Mouse (Mus musculus) left cerebral cortex, adult 2 months (tissue): ENCODE results near the gene B230104I21Rik. TPM values are rescaled to one million over a fixed set of nuclear protein-coding genes. Genes with fewer than 3 reads are reported as not detected.

Source experiments
- DNase-seq, 2 experiments: peaks; one replicate each; pipeline ENCODE4 v3.0.0; 2021 to 2022; ENCODE audit warnings: low spot score in 2 of 2, mixed read lengths in 1 of 2; ENCODE audit errors: extremely low spot score in 1 of 2
- H3K27ac ChIP-seq: fragments of 200-600 bp; 2 replicates; pipeline ENCODE4 v1.8.1; 2022
- H3K4me3 ChIP-seq: fragments of 200-600 bp; 2 replicates; pipeline ENCODE4 v1.8.1; 2022
- CTCF ChIP-seq: fragments of 200-600 bp; IDR thresholded peaks from 2 replicates; pipeline ENCODE4 v1.8.1; 2022; ENCODE audit warnings: antibody characterized with exemption, mild to moderate bottlenecking, moderate library complexity
- intact Hi-C: fragments of 180-260 bp; cut with DNase I; formaldehyde crosslinking; loops from one replicate; pipeline ENCODE4 v1.15.1; 2025
- total RNA-seq, 2 experiments: library from RNA; stranded (reverse); gene quantifications; 2 replicates each; pipeline ENCODE4 v1.2.3; 2021

The B230104I21Rik gene
- total RNA-seq, 2 experiments from 2014 or later = not detected

DNA sequence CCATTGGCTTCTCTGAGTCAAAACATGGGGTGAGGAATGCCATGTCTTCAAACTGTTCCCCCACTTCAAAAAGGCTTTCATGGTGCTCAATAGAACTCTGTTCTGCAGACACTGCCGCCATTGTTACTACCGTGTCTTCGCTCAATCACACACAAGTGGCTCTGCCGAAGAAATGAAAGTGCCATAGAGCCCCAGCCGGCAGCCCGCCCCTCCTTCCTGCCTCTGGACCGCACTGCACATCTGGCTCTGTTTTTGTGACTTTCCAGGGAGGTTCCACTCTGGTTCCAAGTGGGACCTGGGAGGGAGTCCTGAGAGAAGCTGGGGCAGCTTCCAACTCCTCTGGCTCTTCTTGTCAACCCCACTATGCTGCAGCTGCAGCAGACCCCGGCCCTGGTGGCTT lies 49.3 kb downstream of the B230104I21Rik start:
- intact Hi-C loops = no loop called here
- DNase-seq = no peak
- no peak overlapping the region for H3K4me3 ChIP-seq
- no peak for TF ChIP-seq CTCF
- H3K27ac ChIP-seq = no peak overlapping the region

DNA sequence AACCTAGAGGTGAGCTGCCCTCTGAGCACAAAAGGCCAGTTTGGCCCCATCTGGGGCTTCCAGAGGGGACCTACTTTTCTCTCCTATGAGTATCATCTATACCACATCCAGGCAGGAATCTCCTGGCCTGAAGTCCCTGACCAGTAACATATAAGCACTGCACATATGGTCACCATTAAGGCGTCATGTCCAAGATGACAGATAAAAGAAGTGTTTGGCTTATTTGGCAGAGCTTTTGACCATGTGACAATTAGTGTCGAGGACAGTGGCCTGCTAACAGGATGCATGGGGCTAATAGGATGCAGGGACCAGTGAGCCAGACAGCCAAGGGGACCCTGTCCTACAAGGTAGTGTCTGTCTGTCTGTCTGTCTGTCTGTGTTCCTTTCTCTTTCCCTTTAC lies 50.0 kb downstream of the B230104I21Rik start:
- DNase-seq = no peak
- Histone ChIP-seq H3K4me3 (no peak overlapping the region), H3K27ac (no peak overlapping the region)
- no peak for TF ChIP-seq CTCF
- intact Hi-C loops = no loop called here

GRCm38 (mm10) chr4:154386810-154387209 lies 50.9 kb downstream of the B230104I21Rik start:
- intact Hi-C loops = no loop called here
- H3K27ac ChIP-seq = no peak overlapping the region
- no peak for DNase-seq
- H3K4me3 ChIP-seq = no peak overlapping the region
- TF ChIP-seq CTCF = no peak

- TF ChIP-seq CTCF = no peak
- Histone ChIP-seq H3K27ac (no peak overlapping the region), H3K4me3 (no peak overlapping the region)
- intact Hi-C loops = loop anchor here (5.0 kb wide), 1 partner anchor 57 kb away; no protein-coding TSS in a partner anchor
- DNase-seq = no peak
These were observed 53.7 kb downstream of the B230104I21Rik start for GRCm38 (mm10) chr4:154389641-154390040.

DNA sequence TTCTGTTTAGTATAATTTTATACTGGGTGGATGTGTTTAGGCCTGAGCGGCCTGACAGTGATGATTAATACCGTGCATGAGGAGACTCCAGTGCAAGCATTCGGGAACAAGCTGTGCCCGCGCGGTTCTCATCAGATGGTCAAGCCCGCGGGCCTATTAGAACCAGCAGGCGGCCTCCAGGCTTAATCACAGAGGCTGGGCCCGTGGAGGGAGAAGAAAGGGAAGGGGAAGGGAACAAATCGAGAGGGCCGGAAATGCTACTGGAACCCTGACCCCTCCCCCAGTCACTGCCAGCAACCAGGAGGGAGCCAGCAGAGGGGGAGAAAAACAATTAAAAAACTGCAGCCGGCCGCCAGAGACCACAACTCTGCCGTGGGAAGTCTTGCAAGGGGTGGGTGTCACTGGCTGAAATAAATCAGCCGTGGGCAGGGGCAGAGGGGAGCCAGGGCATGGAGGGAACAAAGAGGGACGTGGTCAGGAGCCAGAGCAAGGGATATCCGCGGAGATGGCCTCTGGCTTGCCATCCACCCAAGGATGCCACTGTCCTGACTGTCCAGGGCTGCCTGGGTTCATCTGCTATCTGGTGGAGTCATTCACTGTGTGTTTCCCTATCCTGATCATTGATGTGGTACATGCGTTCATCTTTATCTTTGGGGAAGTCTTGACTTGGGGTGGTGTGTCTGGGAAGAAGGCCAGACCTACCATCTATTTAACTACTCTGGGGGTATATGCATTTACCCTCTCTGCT lies 54.6 kb downstream of the B230104I21Rik start:
- no peak overlapping the region for H3K4me3 ChIP-seq
- intact Hi-C loops = loop anchor here (5.0 kb wide), 1 partner anchor 58 kb away; no protein-coding TSS in a partner anchor
- DNase-seq = no peak
- TF ChIP-seq CTCF = no peak; the same call in 1 of the 2 replicates
- H3K27ac ChIP-seq = no peak overlapping the region

- Histone ChIP-seq H3K27ac (peak overlapping the region; percentile 48), H3K4me3 (no peak overlapping the region)
- TF ChIP-seq CTCF = peak; percentile 41
- no peak for DNase-seq
- intact Hi-C loops = loop anchor here (5.0 kb wide), 1 partner anchor 60 kb away; no protein-coding TSS in a partner anchor
These were observed 56.7 kb downstream of the B230104I21Rik start for GRCm38 (mm10) chr4:154392641-154393040.

DNA sequence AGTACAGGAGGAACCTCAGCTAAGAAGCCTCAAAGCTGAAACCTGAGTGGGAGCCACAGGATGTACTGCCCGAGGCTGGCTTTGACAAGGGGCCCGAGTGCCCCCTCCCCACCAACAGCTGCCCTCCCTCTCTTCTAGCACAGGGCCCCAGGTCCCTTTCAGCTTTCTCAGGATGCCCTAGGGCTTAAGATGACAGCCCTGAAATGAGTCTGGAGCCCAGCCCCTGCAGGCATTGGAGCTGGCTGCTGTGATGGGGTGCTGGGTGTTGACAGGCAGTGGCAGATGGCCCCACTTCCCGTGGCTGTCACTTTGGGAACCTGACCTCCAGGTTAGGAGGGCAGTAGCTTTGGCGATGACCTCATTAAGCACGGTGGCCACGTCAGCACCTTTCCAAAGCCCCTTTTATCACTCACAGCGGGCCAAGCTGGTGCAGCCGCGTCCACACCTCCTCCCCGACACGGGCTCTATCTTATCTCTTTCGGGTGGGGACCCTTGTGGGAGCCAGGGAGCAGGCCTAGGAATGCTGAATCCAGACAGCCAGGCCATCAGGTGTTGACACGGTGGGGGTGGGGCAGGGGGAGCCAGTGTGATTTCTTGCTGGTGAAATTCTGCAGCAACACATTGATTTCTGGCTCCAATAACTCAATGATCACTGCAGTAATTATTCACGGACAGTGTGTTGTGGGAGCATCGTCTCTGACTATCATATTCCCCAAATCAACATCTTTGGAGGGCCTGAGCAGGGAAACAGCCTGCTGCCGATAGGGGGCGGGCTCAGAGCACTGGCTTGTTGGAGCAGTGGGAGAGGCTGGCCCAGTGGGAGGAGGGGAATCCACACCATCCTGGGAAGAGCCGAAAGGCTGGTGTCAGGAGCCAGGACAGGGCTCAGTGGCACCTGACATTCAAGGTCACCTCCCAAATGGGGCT lies 57.5 kb downstream of the B230104I21Rik start:
- Histone ChIP-seq H3K4me3 (no peak overlapping the region), H3K27ac (peak overlapping the region; percentile 48)
- DNase-seq = peak; percentile 25 to 42
- intact Hi-C loops = loop anchor here (5.0 kb wide), 1 partner anchor 61 kb away; no protein-coding TSS in a partner anchor
- TF ChIP-seq CTCF = peak; percentile 63

GRCm38 (mm10) chr4:154394123-154394722 lies 58.3 kb downstream of the B230104I21Rik start:
- DNase-seq = peak in 1 of 2 experiments; percentile 22
- no peak for TF ChIP-seq CTCF
- Histone ChIP-seq H3K27ac (peak overlapping the region; percentile 4; the same call in 1 of the 2 replicates), H3K4me3 (no peak overlapping the region)
- intact Hi-C loops = loop anchor here (5.0 kb wide), 1 partner anchor 62 kb away; no protein-coding TSS in a partner anchor

DNA sequence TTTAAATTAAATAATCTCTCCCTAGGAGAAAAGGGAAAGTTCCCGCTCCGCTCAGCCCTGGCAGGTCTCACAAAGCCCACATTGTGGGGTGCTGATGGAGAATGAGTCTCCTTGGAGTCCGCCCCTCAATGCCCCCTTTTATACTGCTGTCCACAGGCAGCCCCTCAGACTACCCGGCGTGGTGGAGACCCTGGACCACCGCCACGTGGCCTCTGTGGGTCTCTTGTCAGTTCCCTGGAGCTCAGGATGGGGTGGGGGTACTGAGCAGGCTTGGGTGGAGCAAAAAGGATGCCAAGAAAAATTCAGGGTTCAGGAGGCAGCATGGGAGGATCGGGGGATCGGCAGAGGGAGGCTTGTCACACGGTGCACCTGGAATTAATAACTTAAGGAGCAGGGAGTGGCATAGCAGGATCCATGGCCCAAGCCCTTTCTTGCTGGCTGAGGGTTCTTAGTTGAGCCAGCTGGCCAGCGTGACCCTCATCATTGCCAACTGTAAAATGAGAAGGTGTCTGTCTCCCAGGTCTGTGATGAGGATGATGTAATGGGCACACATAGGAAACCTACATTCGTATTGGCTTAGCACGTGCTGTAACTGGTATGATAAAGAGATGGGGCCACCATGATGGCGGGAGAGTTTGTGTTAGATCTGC lies 60.9 kb downstream of the B230104I21Rik start:
- intact Hi-C loops = no loop called here
- no peak for TF ChIP-seq CTCF
- Histone ChIP-seq H3K27ac (no peak overlapping the region), H3K4me3 (no peak overlapping the region)
- no peak for DNase-seq

Other genes starting within 250 kb of the B230104I21Rik start
- 1 to 10 TPM in 1 of 2 experiments, under 1 TPM in 1; 0.41 to 1.1 TPM for gene Trp73, start 195.9 kb upstream of the B230104I21Rik start, total RNA-seq
- 10 to 100 TPM; 29.4 to 35.2 TPM for gene Wrap73, start 193.8 kb upstream of the B230104I21Rik start, total RNA-seq
- 100 to 1,000 TPM; 162 to 168 TPM for gene Tprgl, start 175.5 kb upstream of the B230104I21Rik start, total RNA-seq
- gene Megf6, start 165.4 kb upstream of the B230104I21Rik start, total RNA-seq = 1 to 10 TPM; 4.3 to 5.5 TPM
- under 1 TPM; 0.34 to 0.63 TPM for gene Arhgef16, start 34.5 kb upstream of the B230104I21Rik start, total RNA-seq